Mouse (Mus musculus) kidney, adult 9 months (tissue): ENCODE measurements around the gene Mvd.

Experiments used
- DNase-seq: peaks from one replicate; pipeline ENCODE4 v3.0.0; 2022

Mvd gene

GRCm38 (mm10) chr8:122423217-122423616, 20.0 kb downstream of the Mvd start:
- no peak for DNase-seq

DNA sequence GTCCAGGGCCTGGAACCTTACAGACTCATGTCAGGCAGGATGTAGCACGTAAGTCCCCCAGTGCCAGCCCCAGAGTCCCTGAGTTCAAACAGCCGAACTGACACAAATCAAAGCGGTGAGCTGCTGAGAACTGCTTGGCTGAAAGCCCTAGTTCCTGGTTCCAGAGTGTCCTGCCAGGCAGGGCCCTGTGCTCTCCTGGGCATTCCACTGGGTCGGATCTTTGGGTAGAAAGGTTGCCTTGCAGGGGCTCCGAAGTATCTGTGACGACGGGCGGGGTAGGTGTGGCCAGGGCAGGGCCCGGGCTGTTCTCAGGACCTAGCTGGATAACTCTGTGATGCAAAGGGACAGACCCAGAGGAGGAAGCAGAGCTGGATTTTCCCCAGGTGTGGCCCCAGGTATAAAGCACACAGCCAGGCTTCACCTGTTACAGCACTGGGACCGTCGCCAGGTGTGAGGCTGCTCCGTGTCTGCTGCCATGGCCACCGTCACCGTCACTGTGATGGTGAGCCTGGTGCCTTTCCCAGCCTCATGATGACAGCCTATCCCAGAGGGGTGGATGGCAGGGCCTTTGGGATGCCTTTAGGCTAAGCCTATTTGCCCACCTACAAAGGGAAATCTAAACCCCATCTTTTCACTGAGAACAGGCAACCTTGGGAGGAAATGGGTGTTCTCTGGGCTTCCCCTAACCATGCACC, 21.7 kb downstream of the Mvd start, which contains the start of gene Il17c:
TSS of gene Il17c (plus strand) at position 645 of the 695 bp plus-strand sequence.
- peak; percentile 63 for DNase-seq

DNA sequence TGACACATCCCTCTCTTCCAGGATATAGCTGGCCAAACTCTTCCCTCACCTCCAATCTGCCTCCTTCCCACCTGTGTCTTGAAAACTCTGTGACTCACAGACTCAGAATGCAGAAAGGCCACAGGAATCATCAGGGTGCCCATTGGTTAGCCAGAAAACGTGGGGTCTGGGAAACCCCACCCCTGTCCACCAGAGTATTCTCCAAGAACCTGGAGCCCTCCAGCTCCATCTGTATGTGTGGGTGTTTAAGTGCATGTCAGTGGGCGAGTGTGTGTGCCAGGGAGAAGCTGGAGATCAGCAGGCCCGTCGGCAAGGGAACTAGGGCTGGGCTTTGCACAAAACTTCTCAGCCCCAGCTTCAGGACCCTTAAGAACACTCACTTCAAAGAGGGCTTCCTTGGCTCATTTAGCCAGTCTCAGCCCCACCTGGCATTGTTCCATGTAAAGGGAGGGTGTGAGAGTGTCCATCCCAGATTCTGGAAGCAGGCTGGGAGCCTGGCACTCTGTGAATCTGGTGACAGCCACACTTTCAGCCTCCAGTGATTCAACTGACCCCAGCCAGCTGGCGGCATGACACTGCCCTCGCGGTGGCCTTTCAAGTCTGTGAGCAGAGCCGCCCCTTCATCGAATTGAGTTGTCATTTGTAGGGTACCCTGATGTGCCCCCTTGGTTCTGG, 23.2 kb downstream of the Mvd start:
- no peak for DNase-seq

DNA sequence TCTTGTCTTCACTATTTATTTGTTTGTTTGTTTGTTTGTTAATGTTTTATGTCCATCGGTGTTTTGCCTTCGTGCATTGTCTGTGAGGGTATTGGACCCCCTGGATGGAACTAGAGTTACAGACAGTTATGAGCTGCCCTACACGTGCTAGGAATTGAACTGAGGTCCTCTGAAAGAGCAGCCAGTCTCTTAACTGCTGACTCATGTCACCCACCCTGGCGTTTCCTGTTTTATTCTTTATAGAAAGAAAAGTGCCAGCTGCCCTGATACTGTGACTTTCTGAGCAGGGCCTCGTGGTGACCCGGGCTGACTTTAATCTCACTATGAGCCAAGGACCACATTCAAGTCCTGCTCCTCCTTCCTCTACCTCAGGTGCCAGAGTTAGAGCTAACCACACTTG, 27.7 kb downstream of the Mvd start:
- DNase-seq = no peak

GRCm38 (mm10) chr8:122414311-122414710, 28.9 kb downstream of the Mvd start:
- DNase-seq = no peak

DNA sequence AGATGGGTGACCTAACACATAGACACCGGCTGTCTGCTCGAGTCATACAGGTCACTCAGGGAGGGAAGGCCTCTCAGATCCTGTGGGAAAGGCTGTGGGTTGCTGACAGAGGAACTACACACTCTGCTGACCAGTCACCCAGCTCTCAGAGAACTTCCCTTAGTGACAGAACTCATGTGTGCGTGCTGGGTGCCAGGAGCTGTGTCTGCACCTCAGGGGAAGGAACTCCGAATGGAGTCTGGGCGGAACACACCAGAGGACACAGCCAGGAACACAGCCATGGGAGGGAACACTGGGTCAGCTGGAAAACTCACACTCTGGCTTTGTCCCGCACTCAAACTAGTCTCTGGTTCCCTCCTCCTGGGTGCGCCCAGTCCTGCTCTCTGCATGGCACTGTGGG, 35.5 kb downstream of the Mvd start:
- no peak for DNase-seq

GRCm38 (mm10) chr8:122405146-122405805, 37.9 kb downstream of the Mvd start:
- peak; percentile 85 for DNase-seq

GRCm38 (mm10) chr8:122398186-122398585, 45.0 kb downstream of the Mvd start:
- DNase-seq = no peak

DNA sequence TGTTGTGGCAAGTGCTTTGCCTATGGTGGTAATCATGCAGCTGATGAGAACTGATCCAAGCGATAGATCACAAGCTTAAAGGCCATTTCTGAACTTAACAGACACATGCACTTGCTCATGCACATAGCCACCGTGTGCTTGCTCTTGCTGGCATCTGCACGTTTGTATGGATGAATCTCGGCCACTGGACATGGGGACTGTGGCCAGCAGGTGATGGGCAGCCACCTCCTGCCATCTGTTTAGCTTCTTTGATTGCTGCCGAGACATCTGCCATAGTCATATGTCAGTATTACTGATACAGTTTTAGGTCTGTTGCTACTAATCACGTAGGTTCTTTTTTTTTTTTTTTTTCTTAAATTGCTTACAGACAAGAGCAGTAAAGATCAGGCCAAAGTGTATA, 47.9 kb downstream of the Mvd start:
- DNase-seq = no peak

GRCm38 (mm10) chr8:122393717-122394116, 49.5 kb downstream of the Mvd start:
- DNase-seq = no peak

- no peak for DNase-seq
Measured at GRCm38 (mm10) chr8:122390758-122391157, 52.5 kb downstream of the Mvd start.

- DNase-seq = no peak
Measured at GRCm38 (mm10) chr8:122389357-122389756, 53.9 kb downstream of the Mvd start.
